Mouse (Mus musculus): ENCODE results near the gene Aprt.
"Not testable (repeated sequence)": the region's sequence is repeated elsewhere in the genome, so short reads cannot be mapped to it uniquely, and the experiment has no call there.

The Aprt gene

GRCm38 (mm10) chr8:122586171-122586570, 9.5 kb upstream of the Aprt start:
- no peak for DNase-seq (ENCODE audit: low spot score)

GRCm38 (mm10) chr8:122585411-122585891, 8.7 kb upstream of the Aprt start:
- no peak for DNase-seq (ENCODE audit: low spot score)

GRCm38 (mm10) chr8:122584981-122585380, 8.3 kb upstream of the Aprt start:
- no peak for DNase-seq (ENCODE audit: low spot score)

GRCm38 (mm10) chr8:122580926-122581325, 4.2 kb upstream of the Aprt start:
- no peak for DNase-seq (ENCODE audit: low spot score)

- DNase-seq (ENCODE audit: low spot score): no peak
Observed at GRCm38 (mm10) chr8:122579196-122579595, 2.5 kb upstream of the Aprt start.

- DNase-seq (ENCODE audit: low spot score): no peak
Observed at GRCm38 (mm10) chr8:122577116-122577515, 407 bp upstream of the Aprt start.

- no peak for DNase-seq (ENCODE audit: low spot score)
Observed at GRCm38 (mm10) chr8:122575735-122576647, 718 bp downstream of the Aprt start.

- DNase-seq (ENCODE audit: low spot score): no peak
Observed at GRCm38 (mm10) chr8:122575286-122575685, 1.4 kb downstream of the Aprt start.

GRCm38 (mm10) chr8:122574667-122575251, 1.9 kb downstream of the Aprt start:
- no peak for DNase-seq (ENCODE audit: low spot score)

- DNase-seq (ENCODE audit: low spot score): no peak
Observed at GRCm38 (mm10) chr8:122574264-122574663, 2.4 kb downstream of the Aprt start.

GRCm38 (mm10) chr8:122573577-122573976, 3.1 kb downstream of the Aprt start:
- DNase-seq (ENCODE audit: low spot score): no peak

GRCm38 (mm10) chr8:122573176-122573575, 3.5 kb downstream of the Aprt start:
- not testable (repeated sequence) for DNase-seq (ENCODE audit: low spot score)

GRCm38 (mm10) chr8:122572751-122573150, 4.0 kb downstream of the Aprt start:
- DNase-seq (ENCODE audit: low spot score): no peak

- DNase-seq (ENCODE audit: low spot score): no peak
Observed at GRCm38 (mm10) chr8:122571750-122572267, 4.9 kb downstream of the Aprt start.

GRCm38 (mm10) chr8:122571153-122571552, 5.6 kb downstream of the Aprt start:
- DNase-seq (ENCODE audit: low spot score): no peak

GRCm38 (mm10) chr8:122569996-122570395, 6.7 kb downstream of the Aprt start:
- DNase-seq (ENCODE audit: low spot score): no peak

- no peak for DNase-seq (ENCODE audit: low spot score)
Observed at GRCm38 (mm10) chr8:122569329-122569728, 7.4 kb downstream of the Aprt start.

GRCm38 (mm10) chr8:122568881-122569309, 7.8 kb downstream of the Aprt start:
- no peak for DNase-seq (ENCODE audit: low spot score)

- no peak for DNase-seq (ENCODE audit: low spot score)
Observed at GRCm38 (mm10) chr8:122568109-122568504, 8.6 kb downstream of the Aprt start.

GRCm38 (mm10) chr8:122567361-122568108, 9.2 kb downstream of the Aprt start, which contains the start of gene Cdt1:
Gene Cdt1 (plus strand): TSS chr8:122568015.
- peak; percentile 90 for DNase-seq (ENCODE audit: low spot score)

- DNase-seq (ENCODE audit: low spot score): no peak
Observed at GRCm38 (mm10) chr8:122566766-122567165, 9.9 kb downstream of the Aprt start.
